Comparison of ENCODE assay signal across 21 mouse cellular contexts in genomic region chr4:89392791-89393190, GRCm38 (mm10).
A peak's percentile ranks its signal among the peaks of the same experiment; 100 is the strongest.
DNase-seq lines count a peak whose midpoint lies in the region; ATAC-seq and TF ChIP-seq lines count a peak whose summit lies in the region.
"Had no signal": no experiment of that assay in that cellular context is flagged by ENCODE, and none has a peak within 500 bp of the region (broad histone marks: within the 10 kb centered on the region; RNA-seq: fewer than 3 reads in every experiment).

No protein-coding gene starts in this region.

- no peak overlapping the region for H3K27ac ChIP-seq in intestine, embryonic 15.5 days
- no peak overlapping the region for H3K27ac ChIP-seq in intestine, postnatal 0 days (ENCODE audit: low read depth, low read length)
- peak overlapping the region; percentile 99 for H3K27ac ChIP-seq in CH12.LX (ENCODE audit: insufficient read depth, low read depth)
- H3K27ac ChIP-seq in intestine, embryonic 16.5 days (ENCODE audit: low read length) = no peak overlapping the region
- H3K27ac ChIP-seq: embryonic facial prominence, embryonic 13.5 days; embryonic facial prominence, embryonic 15.5 days; forebrain, embryonic 13.5 days; forebrain, embryonic 15.5 days had no signal

- 0 out of 2 replicates have a peak, but pooled peaks cover 5% of the 10 kb centered on the region for H3K4me1 ChIP-seq in intestine, embryonic 15.5 days (replicated peaks)
- 0 out of 2 replicates have a peak, but pooled peaks cover 3% of the 10 kb centered on the region for H3K4me1 ChIP-seq in intestine, postnatal 0 days (replicated peaks; ENCODE audit: control insufficient read depth, insufficient read depth, low read length)
- H3K4me1 ChIP-seq in CH12.LX (ENCODE audit: control insufficient read depth in 1 of 2, insufficient read depth in 2 of 2) = peaks cover 30 to 79% of the 10 kb centered on the region in 2 experiments
- H3K4me1 ChIP-seq in intestine, embryonic 16.5 days (ENCODE audit: control insufficient read depth, insufficient read depth, low read length) = peaks cover 4% of the 10 kb centered on the region; the same call in 1 of the 2 replicates
- H3K4me1 ChIP-seq: embryonic facial prominence, embryonic 13.5 days; embryonic facial prominence, embryonic 15.5 days; forebrain, embryonic 13.5 days; forebrain, embryonic 15.5 days had no signal

- peaks cover 16% of the 10 kb centered on the region for H3K79me2 ChIP-seq in CH12.LX (replicated peaks; ENCODE audit: control insufficient read depth, extremely low read depth, insufficient read depth, poor library complexity, severe bottlenecking)

- DNase-seq in CH12.LX (ENCODE audit: extremely low read depth) (no peak), NIH3T3 (ENCODE audit: low read depth) (peak; percentile 54)
- DNase-seq in frontal cortex, postnatal 14 days (ENCODE audit: low spot score in 2 of 2) = no peak
- no peak for DNase-seq in left cerebral cortex, adult 9 months (ENCODE audit: low spot score in 2 of 2)
- DNase-seq: adrenal gland, postnatal 25 days; cerebellum, adult 11 months; cerebellum, adult 18-20 months; cerebellum, adult 8-10 months; cerebellum, adult 9-11 months; cerebellum, postnatal 14 days; cerebellum, postnatal 36 days; embryo, embryonic 11 days; forebrain, postnatal 0 days had no signal

- H3K9me3 ChIP-seq in intestine, embryonic 15.5 days = no peaks in the 10 kb centered on the region
- H3K9me3 ChIP-seq in intestine, postnatal 0 days (ENCODE audit: control insufficient read depth) = no peaks in the 10 kb centered on the region
- peaks cover 3% of the 10 kb centered on the region for H3K9me3 ChIP-seq in CH12.LX (replicated peaks; ENCODE audit: low read length)
- no peaks in the 10 kb centered on the region for H3K9me3 ChIP-seq in intestine, embryonic 16.5 days (ENCODE audit: control insufficient read depth, low read length)
- H3K9me3 ChIP-seq: embryonic facial prominence, embryonic 13.5 days; embryonic facial prominence, embryonic 15.5 days; forebrain, embryonic 13.5 days; forebrain, embryonic 15.5 days had no signal

- H3K36me3 ChIP-seq in intestine, embryonic 15.5 days = no peaks in the 10 kb centered on the region
- no peaks in the 10 kb centered on the region for H3K36me3 ChIP-seq in intestine, postnatal 0 days (ENCODE audit: control insufficient read depth, insufficient read depth)
- peaks cover 14 to 46% of the 10 kb centered on the region in 2 experiments for H3K36me3 ChIP-seq in CH12.LX (replicated peaks in 1 of 2; ENCODE audit: control insufficient read depth in 1 of 2, insufficient read depth in 1 of 2, low read length in 1 of 2)
- H3K36me3 ChIP-seq in intestine, embryonic 16.5 days (ENCODE audit: control insufficient read depth, insufficient read depth, low read length) = no peaks in the 10 kb centered on the region
- H3K36me3 ChIP-seq: embryonic facial prominence, embryonic 13.5 days; embryonic facial prominence, embryonic 15.5 days; forebrain, embryonic 15.5 days; G1E had no signal

- no peak for TF ChIP-seq CTCF in intestine, postnatal 0 days (IDR thresholded peaks at IDR 0.05; ENCODE audit: low read depth)
- TF ChIP-seq CTCF in CH12.LX (conservative IDR thresholded peaks at IDR 0.05 in 1 of 2, IDR thresholded peaks at IDR 0.05 in 1 of 2; ENCODE audit: low read depth in 2 of 2, low read length in 2 of 2) = no peak

- TF ChIP-seq POLR2A in CH12.LX (IDR thresholded peaks at IDR 0.05; ENCODE audit: low read depth, low read length) = no peak; the same call in 1 of the 2 replicates

- in situ Hi-C loops in CH12.LX (cut with MboI; ENCODE audit: low pct_ligation_motif_present, low pct_unique_long_range_greater_than_20kb, low sequenced_read_pairs) = no loop called here

- TF ChIP-seq EP300 in CH12.LX (IDR thresholded peaks at IDR 0.05; ENCODE audit: low read length) = no peak

- H3K4me3 ChIP-seq in intestine, embryonic 15.5 days (replicated peaks) = no peak overlapping the region
- no peak overlapping the region for H3K4me3 ChIP-seq in intestine, postnatal 0 days (ENCODE audit: low read depth, low read length)
- H3K4me3 ChIP-seq in CH12.LX (replicated peaks in 1 of 3; ENCODE audit: low read depth in 2 of 3, low read length in 2 of 3, poor library complexity in 1 of 3) = no peak overlapping the region
- H3K4me3 ChIP-seq in intestine, embryonic 16.5 days (ENCODE audit: low read length) = no peak overlapping the region
- H3K4me3 ChIP-seq: embryonic facial prominence, embryonic 13.5 days; embryonic facial prominence, embryonic 15.5 days; forebrain, embryonic 13.5 days; forebrain, embryonic 15.5 days had no signal

- no peak overlapping the region for H3K9ac ChIP-seq in intestine, embryonic 15.5 days
- no peak overlapping the region for H3K9ac ChIP-seq in intestine, postnatal 0 days (ENCODE audit: low read depth, low read length)
- peak overlapping the region; percentile 74 for H3K9ac ChIP-seq in CH12.LX (ENCODE audit: insufficient read depth, low read depth)
- H3K9ac ChIP-seq in intestine, embryonic 16.5 days (ENCODE audit: low read depth, low read length) = no peak overlapping the region
- H3K9ac ChIP-seq: embryonic facial prominence, embryonic 13.5 days; embryonic facial prominence, embryonic 15.5 days; forebrain, embryonic 13.5 days; forebrain, embryonic 15.5 days; forebrain, postnatal 0 days had no signal

- peak; percentile 75 for ATAC-seq in intestine, embryonic 15.5 days
- ATAC-seq in intestine, postnatal 0 days = no peak
- ATAC-seq in intestine, embryonic 16.5 days = peak; percentile 38; the same call in 1 of the 2 replicates
- ATAC-seq: forebrain, embryonic 13.5 days; forebrain, embryonic 15.5 days; forebrain, postnatal 0 days had no signal

- H3K27me3 ChIP-seq in intestine, embryonic 15.5 days (replicated peaks) = no peaks in the 10 kb centered on the region
- H3K27me3 ChIP-seq in intestine, postnatal 0 days (replicated peaks; ENCODE audit: control insufficient read depth, insufficient read depth, low read length) = no peaks in the 10 kb centered on the region
- no peaks in the 10 kb centered on the region for H3K27me3 ChIP-seq in CH12.LX (replicated peaks)
- no peaks in the 10 kb centered on the region for H3K27me3 ChIP-seq in intestine, embryonic 16.5 days (replicated peaks; ENCODE audit: control insufficient read depth, insufficient read depth, low read length)
- H3K27me3 ChIP-seq: embryonic facial prominence, embryonic 13.5 days; embryonic facial prominence, embryonic 15.5 days; forebrain, embryonic 13.5 days; forebrain, embryonic 15.5 days had no signal

- dilution Hi-C loops in CH12.LX (cut with MboI; ENCODE audit: extremely low pct_ligation_motif_present, extremely low pct_unique_long_range_greater_than_20kb, low sequenced_read_pairs) = no loop called here

- no peak overlapping the region for H3K4me2 ChIP-seq in intestine, embryonic 15.5 days (replicated peaks)
- H3K4me2 ChIP-seq in intestine, postnatal 0 days (replicated peaks; ENCODE audit: low read depth) = no peak overlapping the region
- no peak overlapping the region for H3K4me2 ChIP-seq in CH12.LX (ENCODE audit: insufficient read depth, low read depth, poor library complexity, severe bottlenecking)
- H3K4me2 ChIP-seq in intestine, embryonic 16.5 days (ENCODE audit: low read depth, low read length) = no peak overlapping the region
- H3K4me2 ChIP-seq: embryonic facial prominence, embryonic 13.5 days; embryonic facial prominence, embryonic 15.5 days; forebrain, embryonic 13.5 days; forebrain, embryonic 15.5 days had no signal

- no peak for TF ChIP-seq RAD21 in CH12.LX (IDR thresholded peaks at IDR 0.05; ENCODE audit: low read depth, low read length)

TF ChIP-seq in CH12.LX, 34 proteins besides CTCF, POLR2A, EP300 and RAD21:
- TF ChIP-seq TBP (conservative IDR thresholded peaks at IDR 0.05; ENCODE audit: low read depth, low read length) (0 out of 2 replicates have a peak, but pooled peaks have one; percentile 30), KAT2A (IDR thresholded peaks at IDR 0.05; ENCODE audit: insufficient replicate concordance, low read length) (no peak)
